Mouse (Mus musculus) spleen, postnatal 10 days (tissue): ENCODE results near the gene Cdkal1.
A peak's percentile ranks its signal among the peaks of the same experiment; 100 is the strongest.

Source experiments
- DNase-seq, 2 experiments: peaks; one replicate each; pipeline ENCODE4 v3.0.0; 2021 to 2022; ENCODE audit warnings: low spot score in 2 of 2

The Cdkal1 gene

GRCm38 (mm10) chr13:29855281-29856031 lies at the start of gene Cdkal1:
Gene Cdkal1 (minus strand): TSS chr13:29855674.
- peak; percentile 68 to 86 for DNase-seq

GRCm38 (mm10) chr13:29903341-29903740 lies 47.9 kb upstream of the Cdkal1 start:
- no peak for DNase-seq

GRCm38 (mm10) chr13:29902676-29903075 lies 47.2 kb upstream of the Cdkal1 start:
- DNase-seq: no peak

- DNase-seq: no peak
These were observed 46.2 kb upstream of the Cdkal1 start for GRCm38 (mm10) chr13:29901641-29902040.

DNA sequence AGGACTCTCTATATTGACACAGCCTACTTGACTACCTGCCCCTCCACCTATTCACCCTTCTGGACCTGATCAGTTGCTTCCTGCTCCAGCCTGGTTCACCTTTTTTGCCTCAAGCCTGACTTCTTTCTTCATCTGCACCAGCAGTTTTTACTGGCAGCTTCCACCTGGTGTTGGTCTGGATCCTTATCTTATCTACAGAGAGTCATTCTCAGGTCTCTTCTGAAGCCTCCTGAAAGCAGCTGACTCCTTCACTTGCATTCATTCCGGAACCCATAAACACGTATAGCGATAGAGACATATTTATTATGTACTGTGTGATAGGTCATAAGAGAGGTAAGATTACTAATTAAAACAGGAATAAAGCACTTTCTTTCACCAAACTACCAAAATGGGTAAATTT lies 11.3 kb upstream of the Cdkal1 start:
- no peak for DNase-seq

- no peak for DNase-seq
These were observed 8.9 kb upstream of the Cdkal1 start for GRCm38 (mm10) chr13:29864331-29864730.

GRCm38 (mm10) chr13:29860087-29860486 lies 4.6 kb upstream of the Cdkal1 start:
- DNase-seq: no peak

- DNase-seq: no peak
These were observed 2.0 kb upstream of the Cdkal1 start for GRCm38 (mm10) chr13:29857436-29857835.

DNA sequence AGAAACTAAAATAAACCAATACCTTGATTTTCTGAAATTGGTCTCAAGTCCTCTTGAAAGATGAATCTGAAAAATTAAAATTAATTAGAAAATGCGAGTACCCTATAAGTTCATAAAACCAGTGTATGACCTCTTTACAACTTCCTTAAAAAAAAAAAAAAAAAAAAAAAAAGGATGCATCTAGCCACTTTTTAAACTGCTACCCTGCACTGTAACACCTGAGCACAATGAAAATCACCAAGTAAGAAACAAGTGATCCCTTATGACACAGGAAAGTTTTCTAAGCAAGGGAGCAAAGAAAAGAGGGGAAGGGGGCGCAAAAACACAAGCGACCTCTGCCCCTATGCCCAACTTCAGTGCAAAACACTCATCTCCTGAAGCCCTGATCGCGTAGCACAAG lies 598 bp downstream of the Cdkal1 start:
- DNase-seq: no peak

GRCm38 (mm10) chr13:29838409-29839047 lies 16.9 kb downstream of the Cdkal1 start:
- DNase-seq: no peak

- peak in 1 of 2 experiments; percentile 32 for DNase-seq
These were observed 20.3 kb downstream of the Cdkal1 start for GRCm38 (mm10) chr13:29835170-29835569.

- DNase-seq: no peak
These were observed 21.7 kb downstream of the Cdkal1 start for GRCm38 (mm10) chr13:29833751-29834150.

DNA sequence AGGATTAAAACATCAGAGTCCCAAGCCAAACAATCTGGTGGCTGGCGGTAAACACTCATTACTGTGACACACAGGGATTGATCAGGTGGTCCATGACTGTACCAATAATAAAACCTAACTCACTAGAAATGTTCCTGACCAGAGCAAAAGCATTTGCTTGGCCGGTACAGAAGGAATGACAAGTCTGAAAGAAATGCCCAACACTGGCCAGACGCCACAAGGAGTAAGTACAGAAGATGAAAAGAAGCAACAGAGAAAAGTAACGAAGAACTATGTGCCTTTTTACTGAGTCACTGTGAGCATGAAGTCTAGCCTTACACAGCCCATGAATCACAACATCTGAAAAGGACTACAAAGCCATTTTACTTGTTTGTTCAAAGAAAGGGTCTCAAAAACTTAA lies 24.3 kb downstream of the Cdkal1 start:
- no peak for DNase-seq

DNA sequence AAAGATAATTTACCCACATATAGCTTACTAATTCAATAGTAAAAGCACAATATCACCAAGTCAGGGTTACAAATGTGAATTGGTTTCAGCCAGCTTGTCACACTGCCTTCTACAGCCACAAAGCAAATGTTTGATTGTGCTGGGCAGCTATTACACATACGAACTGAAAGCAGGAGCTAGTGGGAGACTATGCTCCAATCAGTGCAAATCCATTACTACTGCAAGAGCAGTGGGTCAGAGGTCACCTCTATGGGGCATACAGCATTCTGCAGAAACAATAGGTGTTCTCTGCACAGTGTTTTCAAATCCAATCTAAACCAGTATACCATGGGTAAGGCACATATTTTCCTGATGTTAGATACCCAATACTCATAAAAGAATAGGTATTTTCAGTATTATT lies 27.4 kb downstream of the Cdkal1 start:
- no peak for DNase-seq

DNA sequence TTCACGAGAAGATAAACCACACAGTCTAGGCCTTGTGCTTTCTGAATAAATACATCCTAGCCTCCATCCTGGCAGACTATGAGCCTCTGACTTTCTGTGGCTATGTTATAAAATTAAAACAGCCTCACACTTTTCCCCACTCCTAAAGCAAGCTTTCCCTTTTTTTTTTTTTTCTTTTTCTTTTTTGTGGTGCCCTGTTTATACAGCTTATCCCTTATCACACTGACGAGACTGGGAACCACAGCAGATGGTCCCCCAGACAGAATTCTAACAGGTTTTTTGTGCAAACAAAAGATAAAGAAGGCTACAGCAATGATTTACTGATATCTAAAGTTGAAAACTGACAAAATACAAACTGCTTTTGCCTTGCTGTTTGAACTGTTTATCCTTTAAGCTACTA lies 29.0 kb downstream of the Cdkal1 start:
- DNase-seq: no peak

DNA sequence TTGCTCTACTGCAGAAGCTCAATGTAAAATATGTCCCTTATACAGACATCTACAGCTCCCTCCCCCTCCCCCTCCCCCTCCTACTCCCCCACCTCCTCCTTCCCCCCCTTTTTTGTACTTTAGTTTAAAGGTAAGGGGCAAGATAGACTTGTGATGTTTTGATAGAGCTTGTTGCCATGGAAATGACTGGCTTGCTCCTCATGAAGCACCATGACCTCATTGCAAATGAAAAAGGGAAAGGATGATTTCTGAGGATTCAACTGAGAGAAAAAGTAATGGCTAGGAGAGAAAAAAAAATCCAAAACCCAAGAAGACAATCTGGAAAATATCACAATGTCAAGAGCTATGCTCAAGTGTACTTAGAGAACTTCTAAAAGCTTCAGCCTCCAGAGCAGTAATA lies 29.4 kb downstream of the Cdkal1 start:
- DNase-seq: no peak

DNA sequence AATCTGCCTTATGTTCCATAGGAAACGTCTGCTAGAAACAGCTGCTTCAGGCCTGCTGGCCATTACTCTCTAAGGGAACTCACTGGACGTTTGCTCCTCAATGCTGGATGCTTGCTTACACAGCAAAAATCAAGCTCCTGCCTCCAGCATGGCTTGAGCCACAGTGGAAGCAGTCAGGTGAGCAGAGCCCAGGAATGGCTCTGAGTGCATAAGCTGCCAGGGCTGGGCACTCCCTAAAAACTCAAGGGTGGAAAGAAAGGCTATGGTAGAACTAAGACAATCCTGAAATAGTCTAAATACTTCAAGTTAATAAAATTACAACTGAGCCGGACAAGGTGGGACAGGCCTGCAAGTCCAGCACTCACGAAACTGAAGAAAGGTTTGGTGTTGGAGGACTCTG lies 30.7 kb downstream of the Cdkal1 start:
- no peak for DNase-seq

- no peak for DNase-seq
These were observed 31.1 kb downstream of the Cdkal1 start for GRCm38 (mm10) chr13:29824326-29824725.

DNA sequence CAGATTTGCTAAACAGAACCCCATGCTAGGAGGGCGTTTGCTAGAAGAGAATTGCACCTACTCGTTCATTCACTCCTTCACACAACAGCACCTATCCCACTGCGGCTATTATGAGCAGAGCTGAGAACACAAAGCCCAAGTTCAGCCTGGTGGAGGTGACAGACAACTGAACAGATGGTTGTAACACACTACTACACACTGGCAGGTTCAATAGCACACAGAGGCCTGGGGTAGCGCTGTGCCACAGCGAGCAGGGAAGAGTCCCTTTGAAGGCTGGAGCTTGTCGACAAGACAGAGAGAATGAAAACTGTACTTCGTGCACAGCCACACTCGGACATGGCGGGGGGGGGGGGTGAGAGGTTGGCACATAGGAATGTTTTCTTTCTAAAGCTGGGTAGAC lies 31.6 kb downstream of the Cdkal1 start:
- DNase-seq: no peak

DNA sequence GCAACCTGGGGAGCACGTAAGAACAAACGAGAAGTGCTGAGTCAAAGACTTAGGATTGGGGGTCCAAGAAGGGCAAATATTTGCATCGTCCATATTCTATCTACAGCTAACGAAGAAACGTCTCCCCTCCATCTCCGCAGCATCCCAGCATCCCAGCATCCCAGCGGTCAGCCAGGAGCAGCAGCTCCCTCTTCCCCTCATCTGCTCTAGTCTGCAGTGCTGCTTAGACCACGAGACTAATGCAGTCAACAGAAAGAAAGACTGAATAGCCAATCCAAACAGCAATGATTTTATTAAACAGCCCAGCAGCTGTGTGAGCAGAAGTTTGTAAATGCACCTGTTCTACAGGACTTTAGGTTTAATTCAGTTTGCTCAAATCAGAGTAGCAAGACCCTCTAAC lies 32.0 kb downstream of the Cdkal1 start:
- DNase-seq: no peak

GRCm38 (mm10) chr13:29819910-29820583 lies 35.4 kb downstream of the Cdkal1 start:
- no peak for DNase-seq

DNA sequence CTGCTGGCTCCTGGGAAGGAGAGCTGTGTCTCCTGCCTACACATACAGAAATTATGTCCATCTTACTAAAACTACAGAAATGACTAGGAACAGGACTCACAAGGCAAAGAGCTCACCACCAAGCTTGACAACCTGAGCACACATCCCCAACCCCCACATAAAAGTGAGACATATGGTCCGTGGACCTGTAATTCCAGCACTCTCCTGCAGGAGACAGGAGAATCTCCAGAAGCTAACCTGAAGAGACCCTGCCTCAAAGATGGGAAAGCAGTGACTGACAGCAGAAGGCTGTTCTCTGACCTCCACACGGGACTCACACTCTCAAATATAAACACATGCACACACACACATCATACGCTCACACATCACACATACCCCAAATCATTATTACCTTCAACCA lies 36.3 kb downstream of the Cdkal1 start:
- peak in 1 of 2 experiments; percentile 37 for DNase-seq

DNA sequence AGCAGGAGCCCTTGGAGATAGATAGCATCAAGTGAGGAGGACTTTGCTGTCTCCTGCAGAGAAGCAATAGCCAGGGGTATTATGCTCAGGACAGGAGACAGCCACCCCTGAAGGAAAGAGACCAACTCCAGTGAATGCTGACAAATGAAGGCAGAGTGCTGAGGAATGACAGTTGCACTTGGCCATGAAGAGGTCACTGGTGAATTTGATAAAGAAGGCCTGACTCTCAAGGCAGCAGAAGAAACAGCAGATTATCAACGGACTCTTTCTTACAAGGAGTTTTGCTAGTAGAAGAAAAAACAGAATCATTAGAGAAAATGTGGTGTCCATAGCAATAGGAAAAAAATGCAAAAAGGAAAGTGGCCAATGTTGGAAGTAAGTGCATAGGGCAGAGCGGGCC lies 37.2 kb downstream of the Cdkal1 start:
- no peak for DNase-seq
